Mouse (Mus musculus): ENCODE results near the gene Gse1.

GRCm38 (mm10) chr8:120497503-120497946, 269.3 kb downstream of the Gse1 start:
- TF ChIP-seq TAL1 (IDR thresholded peaks at IDR 0.05; ENCODE audit: low read length): no peak
- TF ChIP-seq GATA1 (IDR thresholded peaks at IDR 0.05; ENCODE audit: low read length): no peak
